Mouse (Mus musculus): ENCODE measurements around the gene Aldh16a1. TPM values are rescaled to one million over a fixed set of nuclear protein-coding genes. Genes with fewer than 3 reads are reported as not detected.

The Aldh16a1 gene
- polyA plus RNA-seq, 1 experiment = 25.0 TPM

DNA sequence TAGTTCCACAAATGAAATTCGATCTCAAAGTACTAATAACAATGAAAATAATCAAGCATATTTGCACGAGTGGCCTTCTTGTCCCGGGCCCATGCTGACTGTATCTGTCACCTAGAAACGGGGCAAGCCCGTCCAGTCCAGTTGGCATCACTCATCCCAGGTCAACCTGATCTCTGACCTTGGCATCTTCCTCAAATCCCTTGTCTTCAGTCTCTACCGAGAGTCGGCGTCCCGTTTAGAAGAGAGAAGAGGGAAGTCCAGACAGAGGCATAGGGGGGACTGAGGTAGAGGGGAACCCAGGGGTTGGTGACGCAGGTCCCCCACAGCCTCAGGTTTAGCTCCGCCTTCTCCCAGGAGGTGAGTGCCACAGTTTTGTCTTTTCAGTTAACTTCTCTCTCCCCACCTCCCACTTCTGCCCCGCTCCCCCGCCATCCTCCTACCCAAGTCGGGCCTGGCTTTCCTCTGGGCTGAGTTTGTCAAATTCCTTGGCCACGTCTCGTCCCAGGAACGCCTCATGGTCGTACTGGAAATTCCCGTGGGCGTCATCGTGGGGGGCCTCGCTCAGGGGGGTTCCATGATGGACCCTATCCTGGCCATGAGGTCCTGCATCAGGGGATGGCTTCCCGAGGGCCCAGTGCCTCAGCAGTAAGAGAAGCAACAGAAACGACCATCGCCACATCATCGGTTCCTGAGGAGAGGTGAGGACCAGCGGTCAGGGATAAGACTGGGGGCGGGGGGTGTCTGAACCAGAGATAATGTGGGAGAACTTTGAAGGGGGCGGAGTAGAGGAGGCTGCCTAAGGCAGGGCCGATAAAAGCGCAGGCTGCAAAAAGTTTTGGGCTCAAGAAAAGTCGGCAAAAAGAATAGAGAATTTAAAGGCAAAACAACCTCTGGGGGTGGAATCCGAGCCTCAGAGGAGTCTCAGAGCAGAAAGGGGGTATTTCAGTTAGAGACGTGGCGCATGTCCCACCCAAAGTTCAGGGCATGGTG, 63.1 kb downstream of the Aldh16a1 start:
- TF ChIP-seq POLR2A (IDR thresholded peaks at IDR 0.05; ENCODE audit: low read depth, low read length) (peak; percentile 36), CTCF (IDR thresholded peaks at IDR 0.05; ENCODE audit: borderline replicate concordance, insufficient read depth, low read length) (no peak)
- H3K27ac ChIP-seq (ENCODE audit: insufficient read depth, low read length) = peak overlapping the region; percentile 85

More for the DNA sequence above, 63.1 kb downstream of the Aldh16a1 start:
- peaks cover 5% of the 10 kb centered on the region; the same call in 1 of the 2 replicates for H3K4me1 ChIP-seq (ENCODE audit: control insufficient read depth, insufficient read depth, low read length)
- peak overlapping the region; percentile 60 for H3K4me3 ChIP-seq (ENCODE audit: insufficient read depth, low read length)

Other genes with a start within 250 kb of the Aldh16a1 start
- 129 and 132 TPM in 2 replicates for gene Ap2a1, start 225.1 kb downstream of the Aldh16a1 start, polyA plus RNA-seq (2011; ENCODE audit: insufficient read length, low read depth, missing spikeins)
- gene Tsks, start 211.4 kb downstream of the Aldh16a1 start, polyA plus RNA-seq (2011; ENCODE audit: insufficient read length, low read depth, missing spikeins) = not detected in 2 replicates
- gene Cpt1c, start 179.7 kb downstream of the Aldh16a1 start, polyA plus RNA-seq (2011; ENCODE audit: insufficient read length, low read depth, missing spikeins) = 68.9 and 82.5 TPM in 2 replicates
- gene Prmt1, start 168.0 kb downstream of the Aldh16a1 start, polyA plus RNA-seq (2011; ENCODE audit: insufficient read length, low read depth, missing spikeins) = 403 and 439 TPM in 2 replicates
- gene Irf3, start 156.9 kb downstream of the Aldh16a1 start, polyA plus RNA-seq (2011; ENCODE audit: insufficient read length, low read depth, missing spikeins) = 62.2 and 75.1 TPM in 2 replicates
- gene Bcl2l12, start 155.9 kb downstream of the Aldh16a1 start, polyA plus RNA-seq (2011; ENCODE audit: insufficient read length, low read depth, missing spikeins) = 31.8 and 37.1 TPM in 2 replicates
- 75.4 and 79.8 TPM in 2 replicates for gene Scaf1, start 138.2 kb downstream of the Aldh16a1 start, polyA plus RNA-seq (2011; ENCODE audit: insufficient read length, low read depth, missing spikeins)
- 83.0 and 116 TPM in 2 replicates for gene Rras, start 136.6 kb downstream of the Aldh16a1 start, polyA plus RNA-seq (2011; ENCODE audit: insufficient read length, low read depth, missing spikeins)
- 15.4 and 16.9 TPM in 2 replicates for gene Prr12, start 101.7 kb downstream of the Aldh16a1 start, polyA plus RNA-seq (2011; ENCODE audit: insufficient read length, low read depth, missing spikeins)
- gene Nosip, start 92.2 kb downstream of the Aldh16a1 start, polyA plus RNA-seq (2011; ENCODE audit: insufficient read length, low read depth, missing spikeins) = 33.0 and 38.0 TPM in 2 replicates
- gene Prrg2, start 91.9 kb downstream of the Aldh16a1 start, polyA plus RNA-seq (2011; ENCODE audit: insufficient read length, low read depth, missing spikeins) = 15.1 and 17.5 TPM in 2 replicates
- 439 and 601 TPM in 2 replicates for gene Rcn3, start 62.4 kb downstream of the Aldh16a1 start, polyA plus RNA-seq (2011; ENCODE audit: insufficient read length, low read depth, missing spikeins)
- gene Fcgrt, start 50.7 kb downstream of the Aldh16a1 start, polyA plus RNA-seq (2011; ENCODE audit: insufficient read length, low read depth, missing spikeins) = 41.5 and 64.3 TPM in 2 replicates
- 1,929 and 1,977 TPM in 2 replicates for gene Rps11, start 30.1 kb downstream of the Aldh16a1 start, polyA plus RNA-seq (2011; ENCODE audit: insufficient read length, low read depth, missing spikeins)
- gene Rpl13a, start 25.8 kb downstream of the Aldh16a1 start, polyA plus RNA-seq (2011; ENCODE audit: insufficient read length, low read depth, missing spikeins) = 3,288 and 3,370 TPM in 2 replicates
- gene Gm45713, start 18.4 kb downstream of the Aldh16a1 start, polyA plus RNA-seq (2011; ENCODE audit: insufficient read length, low read depth, missing spikeins) = 1.8 TPM in 2 replicates
- 9.4 and 17.1 TPM in 2 replicates for gene Flt3l, start 18.2 kb downstream of the Aldh16a1 start, polyA plus RNA-seq (2011; ENCODE audit: insufficient read length, low read depth, missing spikeins)
- 45.6 and 56.2 TPM in 2 replicates for gene Pih1d1, start 281 bp downstream of the Aldh16a1 start, polyA plus RNA-seq (2011; ENCODE audit: insufficient read length, low read depth, missing spikeins)
- gene Slc17a7, start 9.4 kb upstream of the Aldh16a1 start, polyA plus RNA-seq (2011; ENCODE audit: insufficient read length, low read depth, missing spikeins) = 0.28 and 0.58 TPM in 2 replicates
- gene Gfy, start 25.0 kb upstream of the Aldh16a1 start, polyA plus RNA-seq (2011; ENCODE audit: insufficient read length, low read depth, missing spikeins) = not detected in 2 replicates
- gene Pth2, start 26.4 kb upstream of the Aldh16a1 start, polyA plus RNA-seq (2011; ENCODE audit: insufficient read length, low read depth, missing spikeins) = not detected in 2 replicates
- gene Ccdc155, start 50.3 kb upstream of the Aldh16a1 start, polyA plus RNA-seq (2011; ENCODE audit: insufficient read length, low read depth, missing spikeins) = not detected in 2 replicates
- gene Dkkl1, start 57.6 kb upstream of the Aldh16a1 start, polyA plus RNA-seq (2011; ENCODE audit: insufficient read length, low read depth, missing spikeins) = not detected in 2 replicates
- 79.9 and 94.3 TPM in 2 replicates for gene Tead2, start 61.2 kb upstream of the Aldh16a1 start, polyA plus RNA-seq (2011; ENCODE audit: insufficient read length, low read depth, missing spikeins)
- 0.86 TPM in 1 of 2 replicates, not detected in the other for gene Cd37, start 84.5 kb upstream of the Aldh16a1 start, polyA plus RNA-seq (2011; ENCODE audit: insufficient read length, low read depth, missing spikeins)
- not detected in 2 replicates for gene Slc6a16, start 86.5 kb upstream of the Aldh16a1 start, polyA plus RNA-seq (2011; ENCODE audit: insufficient read length, low read depth, missing spikeins)
- not detected in 2 replicates for gene Slc6a21, start 122.9 kb upstream of the Aldh16a1 start, polyA plus RNA-seq (2011; ENCODE audit: insufficient read length, low read depth, missing spikeins)
- 9.8 and 12.8 TPM in 2 replicates for gene Trpm4, start 179.2 kb upstream of the Aldh16a1 start, polyA plus RNA-seq (2011; ENCODE audit: insufficient read length, low read depth, missing spikeins)
- gene Hrc, start 180.7 kb upstream of the Aldh16a1 start, polyA plus RNA-seq (2011; ENCODE audit: insufficient read length, low read depth, missing spikeins) = not detected in 2 replicates
- gene Ppfia3, start 212.4 kb upstream of the Aldh16a1 start, polyA plus RNA-seq (2011; ENCODE audit: insufficient read length, low read depth, missing spikeins) = 2.5 and 2.7 TPM in 2 replicates
- 2.3 TPM in 1 of 2 replicates, not detected in the other for gene Lin7b, start 216.0 kb upstream of the Aldh16a1 start, polyA plus RNA-seq (2011; ENCODE audit: insufficient read length, low read depth, missing spikeins)
- 407 and 463 TPM in 2 replicates for gene Snrnp70, start 241.2 kb upstream of the Aldh16a1 start, polyA plus RNA-seq (2011; ENCODE audit: insufficient read length, low read depth, missing spikeins)